Mouse (Mus musculus) erythroblast, embryonic 14.5 days (primary cell): Measurements from ENCODE around the gene Chchd6. TPM values are rescaled to one million over a fixed set of nuclear protein-coding genes. Genes with fewer than 3 reads are reported as not detected.

Experiments used
- H3K27me3 ChIP-seq: 2 replicates; pipeline ENCODE4 v1.6.1; 2012; ENCODE audit warnings: inconsistent platforms; ENCODE audit not compliant: control insufficient read depth
- H3K36me3 ChIP-seq: 2 replicates; pipeline ENCODE4 v1.6.1; 2012; ENCODE audit warnings: mild to moderate bottlenecking, inconsistent platforms; ENCODE audit not compliant: control insufficient read depth
- H3K4me1 ChIP-seq: 2 replicates; pipeline ENCODE4 v1.6.1; 2012; ENCODE audit warnings: inconsistent platforms; ENCODE audit not compliant: control insufficient read depth
- H3K4me3 ChIP-seq: replicated peaks from 2 replicates; pipeline ENCODE3; 2012; ENCODE audit warnings: moderate library complexity, mild to moderate bottlenecking, inconsistent platforms
- H3K9me3 ChIP-seq: 2 replicates; pipeline ENCODE4 v1.6.1; 2012; ENCODE audit warnings: low read length, inconsistent platforms, mixed read lengths; ENCODE audit not compliant: control insufficient read depth
- GATA1 ChIP-seq: IDR thresholded peaks from 2 replicates; pipeline ENCODE4 v1.6.1; 2012; ENCODE audit warnings: low read length, inconsistent platforms, mixed read lengths
- TAL1 ChIP-seq: IDR thresholded peaks from 3 replicates; pipeline ENCODE4 v1.6.1; 2012; ENCODE audit warnings: low read length, inconsistent platforms, mixed read lengths
- polyA plus RNA-seq: library from polyadenylated mRNA; stranded (reverse); fragments of >175 nt; gene quantifications from 2 replicates; pipeline ENCODE4 v1.2.3, GENCODE M21; 2012

Chchd6 gene
- polyA plus RNA-seq, 1 experiment = 1.6 TPM

GRCm38 (mm10) chr6:89392213-89392612, 203.2 kb downstream of the Chchd6 start:
- H3K9me3 ChIP-seq = no peaks in the 10 kb centered on the region
- TF ChIP-seq TAL1 (no peak), GATA1 (no peak)
- H3K4me1 ChIP-seq = peaks cover 4% of the 10 kb centered on the region; the same call in 1 of the 2 replicates
- no peak overlapping the region for H3K4me3 ChIP-seq
- no peaks in the 10 kb centered on the region for H3K36me3 ChIP-seq
- no peaks in the 10 kb centered on the region for H3K27me3 ChIP-seq

- peaks cover 4% of the 10 kb centered on the region; the same call in 1 of the 2 replicates for H3K4me1 ChIP-seq
- no peak for TF ChIP-seq TAL1
- no peak for TF ChIP-seq GATA1
- no peaks in the 10 kb centered on the region for H3K36me3 ChIP-seq
These were observed 205.7 kb downstream of the Chchd6 start for GRCm38 (mm10) chr6:89389771-89390170.

GRCm38 (mm10) chr6:89386956-89387355, 208.5 kb downstream of the Chchd6 start:
- Histone ChIP-seq H3K27me3 (no peaks in the 10 kb centered on the region), H3K4me3 (no peak overlapping the region), H3K9me3 (no peaks in the 10 kb centered on the region), H3K36me3 (no peaks in the 10 kb centered on the region), H3K4me1 (no peaks in the 10 kb centered on the region; the same call in 1 of the 2 replicates)
- TF ChIP-seq GATA1 = no peak
- TF ChIP-seq TAL1 = no peak

More at GRCm38 (mm10) chr6:89389771-89390170, 205.7 kb downstream of the Chchd6 start:
- no peaks in the 10 kb centered on the region for H3K27me3 ChIP-seq
- no peak overlapping the region for H3K4me3 ChIP-seq
- no peaks in the 10 kb centered on the region for H3K9me3 ChIP-seq

- no peaks in the 10 kb centered on the region for H3K36me3 ChIP-seq
- H3K27me3 ChIP-seq = no peaks in the 10 kb centered on the region
- TF ChIP-seq TAL1 = no peak
- TF ChIP-seq GATA1 = no peak
- H3K4me3 ChIP-seq = no peak overlapping the region
- no peaks in the 10 kb centered on the region for H3K9me3 ChIP-seq
- H3K4me1 ChIP-seq = no peaks in the 10 kb centered on the region
These were observed 210.8 kb downstream of the Chchd6 start for GRCm38 (mm10) chr6:89384699-89385098.

DNA sequence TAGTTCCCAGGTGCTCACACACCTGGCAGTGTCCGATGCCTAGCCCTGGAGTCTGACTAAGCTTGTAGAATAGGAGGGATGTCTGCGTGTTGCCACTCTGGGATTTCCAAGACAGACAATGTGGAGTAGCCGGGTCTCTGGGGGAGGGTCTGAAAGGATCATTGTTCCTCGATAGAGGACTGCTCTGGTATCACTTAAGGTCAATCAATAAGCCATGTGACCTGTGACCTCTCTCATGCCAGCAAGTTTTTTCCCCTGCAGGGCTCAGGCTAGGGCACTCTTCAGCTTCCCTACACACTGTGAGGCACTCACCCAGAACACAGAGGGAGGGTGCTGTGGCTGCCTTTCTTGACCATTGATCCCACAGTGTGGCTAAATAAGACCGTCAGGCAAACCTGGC, 213.6 kb downstream of the Chchd6 start:
- Histone ChIP-seq H3K4me1 (no peaks in the 10 kb centered on the region), H3K4me3 (no peak overlapping the region), H3K27me3 (no peaks in the 10 kb centered on the region), H3K9me3 (no peaks in the 10 kb centered on the region), H3K36me3 (no peaks in the 10 kb centered on the region)
- TF ChIP-seq TAL1 (no peak), GATA1 (no peak)

GRCm38 (mm10) chr6:89381172-89381571, 214.3 kb downstream of the Chchd6 start:
- Histone ChIP-seq H3K36me3 (no peaks in the 10 kb centered on the region), H3K27me3 (no peaks in the 10 kb centered on the region), H3K4me3 (no peak overlapping the region), H3K4me1 (no peaks in the 10 kb centered on the region), H3K9me3 (no peaks in the 10 kb centered on the region)
- TF ChIP-seq TAL1 (no peak), GATA1 (no peak)

- TF ChIP-seq TAL1 (no peak), GATA1 (no peak)
- Histone ChIP-seq H3K27me3 (no peaks in the 10 kb centered on the region), H3K9me3 (no peaks in the 10 kb centered on the region), H3K36me3 (no peaks in the 10 kb centered on the region), H3K4me1 (no peaks in the 10 kb centered on the region), H3K4me3 (no peak overlapping the region)
These were observed 214.7 kb downstream of the Chchd6 start for GRCm38 (mm10) chr6:89380751-89381150.

DNA sequence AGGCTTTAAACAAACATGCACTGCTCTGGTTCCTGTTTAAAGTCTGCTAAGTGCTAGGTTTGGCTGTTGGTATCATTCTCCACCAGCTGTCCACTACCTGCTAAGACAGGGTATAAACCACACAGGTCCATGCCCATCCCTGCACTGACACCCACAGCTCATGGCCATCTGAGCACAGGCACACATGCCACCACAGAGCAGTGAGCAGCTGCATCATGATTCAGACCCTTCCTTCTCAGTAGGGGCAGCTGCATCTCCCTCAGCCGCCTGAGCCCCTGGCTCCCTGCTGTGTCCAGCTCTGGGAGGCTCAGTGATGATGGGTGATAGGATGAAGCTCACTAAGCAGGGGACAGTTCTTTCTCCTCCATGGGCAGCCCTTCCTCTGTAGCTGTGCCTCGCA, 217.2 kb downstream of the Chchd6 start:
- no peaks in the 10 kb centered on the region for H3K27me3 ChIP-seq
- H3K4me1 ChIP-seq = no peaks in the 10 kb centered on the region
- no peak for TF ChIP-seq TAL1
- no peak for TF ChIP-seq GATA1
- no peaks in the 10 kb centered on the region for H3K9me3 ChIP-seq
- no peaks in the 10 kb centered on the region for H3K36me3 ChIP-seq
- H3K4me3 ChIP-seq = no peak overlapping the region

DNA sequence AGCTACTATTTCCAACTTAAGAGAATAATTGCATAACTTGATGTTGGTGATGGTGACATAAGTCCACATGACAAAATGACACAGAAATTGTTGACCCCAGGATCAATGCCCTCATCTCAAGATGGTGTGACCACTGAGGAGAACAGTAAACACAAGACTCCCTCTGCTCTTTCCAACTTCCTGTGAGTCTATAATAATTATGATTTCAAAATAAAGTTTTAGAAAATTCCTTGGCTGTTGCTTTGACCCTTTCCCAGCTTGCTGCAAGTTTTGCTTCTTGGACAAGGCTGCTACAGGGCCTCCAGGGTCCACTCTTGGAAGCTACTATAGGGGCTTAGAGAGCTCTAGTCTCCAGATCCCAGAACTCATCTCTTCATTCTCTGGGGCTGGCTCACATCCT, 226.6 kb downstream of the Chchd6 start:
- TF ChIP-seq TAL1 (no peak), GATA1 (no peak)
- Histone ChIP-seq H3K4me3 (no peak overlapping the region), H3K36me3 (no peaks in the 10 kb centered on the region), H3K4me1 (no peaks in the 10 kb centered on the region), H3K27me3 (peaks cover 2% of the 10 kb centered on the region), H3K9me3 (no peaks in the 10 kb centered on the region)

- peaks cover 26% of the 10 kb centered on the region for H3K27me3 ChIP-seq
These were observed 231.1 kb downstream of the Chchd6 start for GRCm38 (mm10) chr6:89364342-89364741.

More at GRCm38 (mm10) chr6:89364342-89364741, 231.1 kb downstream of the Chchd6 start:
- Histone ChIP-seq H3K36me3 (no peaks in the 10 kb centered on the region), H3K4me3 (no peak overlapping the region), H3K9me3 (no peaks in the 10 kb centered on the region), H3K4me1 (peaks cover 36% of the 10 kb centered on the region)
- TF ChIP-seq GATA1 (no peak), TAL1 (no peak)
